Mouse (Mus musculus) liver, adult (tissue): Measurements from ENCODE around the gene Fbxl19.

Experiments
- GATA4 ChIP-seq: IDR thresholded peaks from 2 replicates; pipeline ENCODE4 v1.6.1; 2014; ENCODE audit warnings: mild to moderate bottlenecking, low read length; ENCODE audit not compliant: insufficient replicate concordance

Fbxl19 gene

DNA sequence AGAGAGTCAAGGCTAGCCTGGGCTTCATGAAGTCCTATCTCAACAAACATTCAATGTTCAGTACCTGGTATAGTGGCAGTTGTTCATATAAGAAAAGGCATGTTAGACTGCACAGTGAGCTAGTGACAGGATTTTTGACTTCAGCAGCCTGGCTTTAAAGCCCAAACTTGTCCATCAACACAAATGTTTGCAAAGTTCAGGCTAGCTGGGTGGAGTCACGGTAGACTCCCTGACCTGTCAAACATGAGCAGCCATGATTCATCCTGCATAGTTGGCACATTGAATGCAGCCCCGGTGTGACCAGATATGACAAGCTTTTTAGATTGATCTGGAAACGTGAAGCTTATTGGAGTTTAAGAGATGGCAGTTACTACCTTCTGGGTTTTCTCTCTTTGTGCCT is 27.7 kb downstream of the Fbxl19 start:
- TF ChIP-seq GATA4, result no peak

DNA sequence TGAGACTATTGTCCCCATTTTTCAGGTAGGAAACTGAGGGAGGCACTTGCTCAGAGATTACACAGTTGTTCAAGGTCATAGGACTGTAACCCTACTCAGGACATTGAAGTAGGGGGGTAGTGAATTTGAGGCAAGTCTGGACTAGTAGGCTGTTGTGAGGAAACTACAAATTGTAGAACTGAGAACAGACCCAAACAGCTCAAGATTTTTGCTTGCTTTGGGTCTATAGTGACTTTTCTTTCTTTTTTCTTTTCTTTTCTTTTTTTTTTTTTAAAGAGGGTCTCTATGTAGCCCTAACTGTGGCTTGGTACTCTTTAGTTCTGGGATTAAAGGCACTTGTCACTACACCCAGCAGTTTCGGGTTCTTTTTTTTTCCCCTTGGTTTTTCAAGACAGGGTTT is 28.2 kb downstream of the Fbxl19 start:
- TF ChIP-seq GATA4, result no peak

DNA sequence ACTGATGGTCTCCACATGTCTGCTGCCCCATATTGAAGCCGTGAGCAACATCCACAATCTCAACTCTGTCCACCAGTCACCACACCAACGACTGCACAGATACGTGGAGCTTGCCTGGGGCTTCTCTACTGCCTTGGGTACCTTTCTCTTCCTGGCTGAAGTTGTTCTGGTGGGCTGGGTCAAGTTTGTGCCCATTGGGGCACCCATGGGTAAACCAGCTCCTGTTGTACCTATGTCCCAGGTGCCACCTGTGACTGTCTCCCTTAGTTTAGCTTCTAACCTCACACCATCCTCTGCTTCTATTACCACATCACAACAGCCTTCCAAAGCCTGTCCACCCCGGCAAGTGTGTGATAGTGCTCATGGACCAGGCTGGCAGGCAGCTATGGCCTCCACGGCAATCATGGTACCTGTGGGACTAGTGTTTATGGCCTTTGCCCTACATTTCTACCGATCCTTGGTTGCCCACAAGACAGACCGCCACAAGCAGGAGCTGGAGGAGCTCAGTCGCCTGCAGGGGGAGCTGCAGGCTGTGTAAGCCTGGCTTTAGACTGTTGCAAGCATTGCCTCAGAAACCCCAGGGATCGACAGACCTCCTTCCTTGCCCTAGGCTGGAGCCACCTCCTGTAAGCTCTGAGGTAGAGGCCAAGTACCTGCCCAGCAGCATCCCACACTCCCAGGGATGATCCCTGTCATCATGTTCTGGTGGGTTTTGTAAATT is 29.5 kb downstream of the Fbxl19 start:
- TF ChIP-seq GATA4, result no peak

DNA sequence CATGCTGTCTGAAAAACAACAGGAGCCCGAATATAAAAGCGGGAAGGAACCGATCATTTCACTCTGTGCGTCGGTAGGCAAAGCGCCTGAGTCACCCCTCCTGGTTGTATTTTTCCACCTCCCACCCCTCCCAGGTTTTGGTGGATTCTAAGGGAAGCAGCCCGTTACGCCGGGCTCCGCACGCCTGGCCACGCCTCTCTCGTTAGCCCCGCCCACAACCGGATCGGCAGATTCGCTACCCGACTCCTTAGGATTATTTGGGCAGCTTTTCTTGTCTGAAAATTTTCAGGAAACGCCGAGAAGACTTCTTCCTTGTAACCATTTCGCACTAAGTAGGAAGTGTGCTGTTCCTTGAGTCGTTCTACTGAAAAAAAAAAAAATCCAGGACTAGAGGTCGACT is 32.1 kb downstream of the Fbxl19 start, which contains the start of gene Setd1a:
Gene Setd1a, plus strand, starts transcription at position 245 of the 400 bp plus-strand sequence.
- no peak for TF ChIP-seq GATA4

DNA sequence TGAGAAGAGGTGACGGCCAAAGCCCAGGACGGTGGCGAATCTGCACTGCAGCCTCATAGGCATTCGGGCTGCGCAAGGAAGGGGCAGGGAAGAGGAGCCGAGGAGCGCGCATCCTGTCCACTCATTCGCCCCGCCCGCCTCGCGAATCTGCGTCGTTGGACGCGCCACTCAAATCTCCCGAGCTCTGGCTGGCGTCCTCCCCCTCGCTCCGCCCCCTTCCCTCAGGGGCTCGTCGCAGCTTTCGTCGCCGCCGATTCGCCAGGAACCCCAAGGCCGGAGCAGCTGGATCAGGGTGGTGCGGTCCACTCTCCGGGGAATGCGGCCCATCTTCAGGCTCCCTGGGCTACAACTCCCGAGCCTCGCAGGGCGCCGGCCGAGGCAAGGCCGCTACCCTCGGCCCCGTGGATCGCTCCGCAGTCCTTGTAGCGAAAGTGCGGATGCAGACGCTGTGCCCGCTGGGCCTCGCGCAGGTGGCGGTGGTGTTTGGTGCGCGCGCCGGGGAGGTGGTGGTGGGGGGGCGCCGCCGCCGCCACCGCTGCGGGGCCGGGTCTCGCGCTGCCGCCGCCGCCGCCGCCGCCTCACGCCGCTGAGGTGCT is 32.6 kb downstream of the Fbxl19 start:
- peak; percentile 68; the same call in 1 of the 2 replicates for TF ChIP-seq GATA4

DNA sequence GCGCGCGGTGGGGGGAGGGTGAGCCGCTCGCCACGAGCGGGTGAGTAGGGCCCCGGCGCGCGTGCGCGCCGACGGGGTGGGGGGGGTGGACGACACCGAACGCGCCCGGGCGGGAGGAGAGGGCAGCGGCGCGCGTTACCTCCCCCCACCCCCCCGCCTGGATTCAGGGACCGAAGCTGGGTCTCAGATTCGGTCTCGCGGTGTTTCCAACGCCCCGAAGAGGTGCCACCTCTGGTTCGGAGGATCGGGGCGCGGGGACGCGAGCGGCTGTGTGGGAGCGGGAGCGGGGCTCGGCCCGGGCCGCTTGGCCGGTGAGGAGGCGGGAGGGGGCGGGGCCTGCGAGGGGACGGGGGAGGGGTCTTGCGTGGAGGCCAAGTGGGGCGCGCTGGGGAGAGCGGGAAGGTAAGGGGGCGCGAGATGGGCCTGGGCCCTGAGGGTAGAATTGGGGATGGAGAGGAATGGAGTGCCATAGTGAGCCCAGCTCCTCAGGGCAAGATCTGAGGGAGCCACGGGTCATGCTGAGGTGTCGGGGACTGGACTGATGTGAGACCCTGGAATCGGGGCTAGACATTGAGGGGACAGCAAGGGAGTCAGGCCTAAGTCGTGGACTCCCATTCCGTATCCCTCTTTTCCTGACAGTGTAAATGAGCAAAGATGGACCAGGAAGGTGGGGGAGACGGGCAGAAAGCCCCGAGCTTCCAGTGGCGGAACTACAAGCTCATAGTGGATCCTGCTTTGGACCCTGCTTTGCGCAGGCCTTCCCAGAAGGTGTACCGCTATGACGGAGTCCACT is 33.3 kb downstream of the Fbxl19 start:
- no peak for TF ChIP-seq GATA4

DNA sequence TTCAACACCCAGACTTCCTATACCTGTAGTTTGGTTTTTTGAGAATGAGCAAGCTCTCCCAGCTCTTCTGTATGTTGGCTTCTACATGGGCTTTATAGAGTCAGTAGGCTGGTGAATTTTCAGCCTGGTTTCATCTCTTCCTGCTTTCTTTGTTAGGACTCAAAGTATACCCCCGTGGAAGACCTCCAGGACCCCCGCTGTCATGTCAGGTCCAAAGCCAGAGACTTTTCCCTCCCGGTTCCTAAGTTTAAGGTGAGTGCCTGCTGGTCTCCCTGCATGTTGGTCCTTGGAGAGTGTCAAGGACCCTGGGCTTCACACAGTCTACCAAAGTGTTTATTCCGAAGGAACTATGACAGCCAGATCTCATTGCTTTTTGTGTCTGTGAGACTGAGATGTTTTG is 34.0 kb downstream of the Fbxl19 start:
- no peak for TF ChIP-seq GATA4

DNA sequence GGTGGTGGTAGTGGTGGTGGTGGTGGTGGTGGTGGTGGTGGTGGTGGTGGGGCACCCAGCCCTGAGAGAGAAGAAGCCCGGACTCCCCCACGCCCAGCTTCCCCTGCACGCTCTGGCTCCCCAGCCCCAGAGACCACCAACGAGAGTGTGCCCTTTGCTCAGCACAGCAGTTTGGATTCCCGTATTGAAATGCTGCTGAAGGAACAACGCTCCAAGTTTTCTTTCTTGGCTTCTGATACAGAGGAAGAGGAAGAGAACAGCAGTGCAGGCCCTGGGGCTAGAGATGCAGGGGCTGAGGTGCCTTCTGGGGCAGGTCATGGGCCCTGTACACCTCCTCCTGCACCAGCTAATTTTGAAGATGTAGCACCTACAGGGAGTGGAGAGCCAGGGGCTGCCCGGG is 41.0 kb downstream of the Fbxl19 start, which contains the start of gene Gm49388:
Gene Gm49388, plus strand, starts transcription at position 301 of the 400 bp plus-strand sequence.
- no peak for TF ChIP-seq GATA4

DNA sequence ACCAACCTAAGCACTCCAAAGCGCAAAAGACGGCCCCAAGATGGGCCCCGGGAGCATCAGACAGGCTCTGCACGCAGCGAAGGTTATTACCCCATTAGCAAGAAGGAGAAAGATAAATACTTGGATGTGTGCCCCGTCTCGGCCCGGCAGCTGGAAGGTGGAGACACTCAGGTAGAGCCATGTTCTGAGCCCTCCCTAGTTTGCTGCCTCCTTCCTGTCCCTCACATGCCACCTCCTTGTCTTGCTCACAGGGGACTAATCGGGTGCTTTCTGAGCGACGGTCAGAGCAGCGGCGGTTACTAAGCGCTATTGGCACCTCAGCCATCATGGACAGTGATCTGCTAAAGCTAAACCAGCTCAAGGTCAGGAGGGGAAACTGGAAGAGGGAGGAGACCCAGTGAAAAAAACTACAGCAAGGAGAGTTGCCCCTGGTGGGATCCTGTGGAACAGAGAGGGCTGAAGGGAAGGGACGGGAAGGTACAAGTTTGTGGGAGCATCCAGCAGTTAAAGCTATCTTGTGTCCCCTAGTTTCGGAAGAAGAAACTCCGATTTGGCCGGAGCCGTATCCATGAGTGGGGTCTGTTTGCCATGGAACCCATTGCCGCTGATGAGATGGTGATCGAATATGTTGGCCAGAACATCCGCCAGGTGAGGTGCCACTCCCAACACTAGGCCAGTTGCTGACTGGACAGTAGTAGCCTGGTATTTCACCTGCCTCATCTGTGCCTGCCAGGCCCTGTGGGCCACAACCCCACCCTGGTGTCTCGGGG is 52.9 kb downstream of the Fbxl19 start:
- TF ChIP-seq GATA4, result no peak

DNA sequence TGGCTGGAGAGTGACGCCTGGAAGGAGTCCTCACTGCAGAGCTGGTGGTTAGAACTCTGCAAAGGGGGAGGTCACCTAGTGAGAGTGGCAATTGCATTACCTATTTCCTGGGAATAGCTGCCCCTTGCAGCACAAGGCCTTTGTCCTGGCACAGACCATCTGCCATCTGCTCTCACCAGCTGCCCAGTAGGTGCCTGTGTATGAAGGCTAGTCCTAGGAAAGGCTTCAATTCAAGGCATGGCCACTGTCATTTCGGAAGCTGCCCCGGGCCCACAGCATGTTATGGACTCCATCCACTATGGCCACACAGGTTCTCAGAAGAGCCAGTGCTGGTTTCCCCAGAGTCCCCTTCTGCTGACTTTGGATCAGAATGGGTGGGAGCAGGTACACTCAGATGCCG is 54.2 kb downstream of the Fbxl19 start:
- no peak for TF ChIP-seq GATA4

DNA sequence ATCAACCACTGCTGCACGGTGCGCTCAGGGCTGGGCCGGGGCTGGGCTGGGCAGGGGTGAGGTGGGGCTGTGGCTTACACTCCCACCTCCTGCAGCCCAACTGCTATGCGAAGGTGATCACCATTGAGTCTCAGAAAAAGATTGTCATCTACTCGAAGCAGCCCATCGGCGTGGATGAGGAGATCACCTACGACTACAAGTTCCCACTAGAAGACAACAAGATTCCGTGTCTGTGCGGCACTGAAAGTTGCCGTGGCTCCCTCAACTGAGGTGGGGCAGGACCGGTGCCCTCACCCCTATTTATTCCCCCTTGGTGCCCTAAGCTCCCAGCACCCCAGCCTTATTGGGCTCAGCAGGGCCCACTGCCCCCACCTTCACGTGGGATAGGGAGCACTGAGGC is 54.9 kb downstream of the Fbxl19 start:
- TF ChIP-seq GATA4, result no peak

DNA sequence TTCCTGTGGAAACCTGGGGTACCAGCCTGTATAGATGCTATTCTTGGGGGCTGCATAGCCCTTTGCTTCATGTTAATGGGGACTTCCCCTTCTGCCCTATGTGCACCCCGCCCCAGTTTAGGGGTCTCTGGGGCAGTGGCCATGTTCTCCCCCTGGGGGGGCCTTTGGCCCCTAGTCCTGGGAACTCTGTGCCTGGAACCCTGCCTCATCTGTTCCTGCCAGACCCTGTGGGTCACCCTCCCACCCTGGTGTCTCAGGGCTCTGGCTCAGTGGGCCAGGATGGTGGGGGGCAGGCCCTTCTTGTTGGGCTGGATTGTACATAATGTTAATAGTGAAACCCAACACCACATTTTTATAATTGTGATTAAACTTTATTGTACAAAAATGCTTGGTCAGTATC is 55.4 kb downstream of the Fbxl19 start:
- TF ChIP-seq GATA4, result no peak

DNA sequence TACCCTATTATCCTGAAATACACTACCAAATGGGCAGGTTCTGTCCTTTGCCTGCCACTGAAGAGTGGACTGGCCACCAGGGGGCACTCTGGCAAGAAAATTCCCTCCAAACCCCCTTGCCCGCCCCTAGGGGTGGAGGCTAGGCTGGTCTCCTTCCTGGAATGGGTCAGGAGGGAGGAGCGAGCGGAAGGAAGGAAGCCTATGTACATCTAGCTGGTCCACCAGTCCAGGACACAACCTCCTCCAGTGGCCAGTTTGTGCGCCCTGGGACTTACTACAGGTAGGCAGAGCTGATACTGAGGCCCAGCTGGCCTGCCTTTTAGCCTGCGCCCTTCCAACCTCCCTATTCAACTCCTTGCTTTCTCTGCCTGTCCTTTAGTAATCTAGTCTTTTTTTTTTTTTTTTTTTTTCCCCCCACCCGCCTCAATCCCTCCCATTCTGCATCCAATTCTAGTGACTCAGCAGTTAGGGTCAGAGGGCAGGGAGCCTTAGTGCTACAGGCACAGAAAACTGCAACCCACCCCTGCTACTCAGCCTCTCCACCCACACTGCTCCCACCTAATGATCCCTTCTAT is 56.2 kb downstream of the Fbxl19 start, which contains the start of gene Hsd3b7:
Gene Hsd3b7, plus strand, starts transcription at position 170 of the 575 bp plus-strand sequence.
- no peak; the same call in 1 of the 2 replicates for TF ChIP-seq GATA4

DNA sequence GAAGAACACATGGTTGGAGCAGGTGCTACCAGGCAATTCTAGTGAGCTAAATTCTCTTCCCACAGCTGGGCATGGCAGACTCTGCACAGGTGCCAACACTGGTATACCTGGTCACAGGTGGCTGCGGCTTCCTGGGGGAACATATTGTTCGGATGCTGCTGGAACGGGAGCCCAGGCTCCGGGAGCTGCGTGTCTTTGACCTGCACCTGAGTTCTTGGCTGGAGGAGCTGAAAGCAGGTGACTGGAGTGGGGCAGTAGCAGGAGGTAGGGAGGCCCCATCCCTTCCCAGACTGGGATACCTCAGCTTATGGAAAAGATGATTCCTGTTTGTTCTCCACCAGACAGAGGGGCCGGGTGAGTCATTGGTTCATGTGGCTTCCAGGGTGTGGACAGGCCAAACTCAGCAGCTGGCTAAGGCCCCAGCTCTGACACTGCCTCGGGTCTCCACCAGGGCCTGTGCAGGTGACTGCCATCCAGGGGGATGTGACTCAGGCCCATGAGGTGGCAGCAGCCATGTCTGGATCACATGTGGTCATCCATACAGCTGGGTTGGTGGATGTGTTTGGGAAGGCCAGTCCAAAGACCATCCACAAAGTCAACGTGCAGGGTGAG is 56.8 kb downstream of the Fbxl19 start:
- no peak for TF ChIP-seq GATA4

DNA sequence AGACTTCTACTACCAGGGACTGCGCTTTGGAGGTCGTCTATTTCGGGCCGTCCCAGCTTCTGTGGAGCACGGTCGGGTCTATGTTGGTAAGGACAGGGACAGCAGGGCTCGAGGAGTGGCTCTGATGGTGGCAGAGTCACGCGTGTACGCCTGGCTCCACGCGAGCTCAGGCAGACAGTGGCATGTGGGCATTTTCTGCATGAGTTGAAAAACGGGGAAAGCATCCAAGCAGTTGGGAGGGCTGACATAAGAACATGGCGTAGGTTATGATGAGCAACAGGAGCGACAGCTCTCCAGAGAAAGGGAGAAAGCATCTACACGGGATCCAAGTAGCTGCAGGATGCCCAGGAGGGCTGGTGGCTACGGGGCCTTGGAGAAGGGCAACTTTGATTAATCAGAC is 58.0 kb downstream of the Fbxl19 start:
- TF ChIP-seq GATA4, result no peak

DNA sequence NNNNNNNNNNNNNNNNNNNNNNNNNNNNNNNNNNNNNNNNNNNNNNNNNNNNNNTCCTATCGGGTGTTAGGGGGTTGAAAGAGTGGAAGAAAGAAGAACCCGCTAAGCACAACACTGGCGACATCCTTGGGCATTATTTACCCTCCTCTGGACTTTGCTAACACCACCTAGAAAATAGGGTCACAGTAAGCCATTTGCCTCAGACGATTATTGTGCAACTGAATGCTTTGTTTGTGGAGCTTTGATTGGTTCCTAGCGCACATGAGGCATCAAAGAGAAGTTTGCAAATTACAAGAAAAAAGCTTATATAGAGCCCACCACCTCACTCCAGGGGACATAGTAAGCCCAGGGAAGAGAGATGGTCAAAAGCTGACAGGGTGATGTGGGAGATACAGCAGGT is 64.5 kb downstream of the Fbxl19 start:
- no peak for TF ChIP-seq GATA4
